Mouse (Mus musculus): ENCODE measurements around the gene Gm12216. TPM values are rescaled to one million over a fixed set of nuclear protein-coding genes. Genes with fewer than 3 reads are reported as not detected.

Gene Gm12216
- total and polyA plus RNA-seq, 3 experiments: not detected

DNA sequence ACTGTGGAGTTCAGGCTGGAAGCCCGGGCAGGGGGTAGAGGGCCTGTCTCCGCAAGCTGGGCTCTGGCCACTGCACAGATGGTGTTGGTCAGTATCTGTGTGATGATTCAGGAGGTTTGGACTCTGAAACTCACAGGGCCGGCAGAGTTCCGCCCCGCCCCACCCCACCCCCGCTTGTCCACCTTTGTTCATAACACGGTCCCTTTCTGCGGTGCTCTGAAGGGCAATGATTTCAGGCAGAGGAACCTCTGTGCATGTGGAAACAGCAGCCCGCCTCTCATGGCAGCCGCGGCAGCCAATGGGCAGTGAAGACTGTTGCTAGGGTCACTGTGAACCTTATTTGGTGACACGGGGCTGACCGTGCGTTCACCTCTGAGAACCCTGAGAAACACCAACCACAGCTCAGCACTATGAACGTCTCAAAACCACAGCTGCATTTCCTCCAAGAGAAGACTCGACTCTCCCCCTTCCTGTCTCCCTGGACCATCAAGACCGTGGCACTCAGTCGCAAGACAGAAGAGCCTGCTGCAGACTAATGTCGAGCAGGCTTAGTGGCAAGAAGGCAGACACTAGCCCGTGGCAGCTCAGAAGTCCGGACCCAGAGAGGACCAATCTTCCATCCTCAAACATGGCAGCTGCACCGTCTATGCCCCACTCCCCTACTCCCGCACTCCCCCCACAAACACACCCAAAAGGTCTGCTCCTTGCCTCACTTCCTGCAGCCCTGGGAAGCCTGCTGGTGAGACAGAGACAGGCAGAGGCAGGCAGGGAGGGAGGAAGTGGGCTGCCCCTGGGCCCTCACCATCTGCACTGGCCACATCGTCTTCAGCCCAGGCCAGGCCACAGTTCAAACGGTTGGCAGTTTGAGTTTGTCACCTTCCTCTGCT lies 64.1 kb downstream of the Gm12216 start:
- TF ChIP-seq ELF1 (IDR thresholded peaks at IDR 0.05; ENCODE audit: low read depth, low read length) (no peak), GABPA (IDR thresholded peaks at IDR 0.05; ENCODE audit: low read depth, low read length) (no peak), CHD2 (IDR thresholded peaks at IDR 0.05; ENCODE audit: low read length) (no peak), ZNF384 (IDR thresholded peaks at IDR 0.05; ENCODE audit: low read depth, low read length) (no peak), MAX (IDR thresholded peaks at IDR 0.05; ENCODE audit: low read length) (no peak), TBP (IDR thresholded peaks at IDR 0.05; ENCODE audit: low read depth, low read length) (no peak), CHD1 (IDR thresholded peaks at IDR 0.05; ENCODE audit: low read depth, low read length) (no peak), SMC3 (IDR thresholded peaks at IDR 0.05; ENCODE audit: low read depth, low read length) (no peak), UBTF (IDR thresholded peaks at IDR 0.05; ENCODE audit: borderline replicate concordance, insufficient read depth, low read depth, low read length) (no peak), MEF2A (IDR thresholded peaks at IDR 0.05; ENCODE audit: extremely low read depth, insufficient replicate concordance, low read depth, low read length, poor library complexity, severe bottlenecking) (no peak), MYC (IDR thresholded peaks at IDR 0.05; ENCODE audit: low read depth, low read length) (no peak), USF1 (IDR thresholded peaks at IDR 0.05; ENCODE audit: low read depth, low read length) (no peak), GATA1 (IDR thresholded peaks at IDR 0.05; ENCODE audit: low read depth, low read length) (no peak), ZC3H11A (IDR thresholded peaks at IDR 0.05; ENCODE audit: low read depth, low read length) (no peak), MXI1 (IDR thresholded peaks at IDR 0.05; ENCODE audit: low read depth, low read length) (no peak), POLR2AphosphoS5 (IDR thresholded peaks at IDR 0.05; ENCODE audit: borderline replicate concordance, low read depth, low read length) (no peak), JUND (IDR thresholded peaks at IDR 0.05; ENCODE audit: low read depth, low read length) (no peak), KAT2A (conservative IDR thresholded peaks at IDR 0.05; ENCODE audit: low read depth, low read length) (no peak), TAL1 (IDR thresholded peaks at IDR 0.05; ENCODE audit: low read length) (no peak), USF2 (IDR thresholded peaks at IDR 0.05; ENCODE audit: borderline replicate concordance in 1 of 2, insufficient read depth in 1 of 2, low read depth in 1 of 2, low read length in 2 of 2) (no peak)
- Histone ChIP-seq H3K27me3 (ENCODE audit: control insufficient read depth in 1 of 2, insufficient read depth in 2 of 2, low read length in 2 of 2) (no peaks in the 10 kb centered on the region; a peak in 2 of 4 replicates), H3K4me1 (ENCODE audit: control insufficient read depth in 1 of 2, insufficient read depth in 2 of 2, low read length in 2 of 2) (no peaks in the 10 kb centered on the region), H3K9ac (ENCODE audit: control insufficient read depth, low read depth, low read length, poor library complexity, severe bottlenecking) (no peak overlapping the region), H3K79me2 (ENCODE audit: control insufficient read depth, insufficient read depth, low read length, poor library complexity) (no peaks in the 10 kb centered on the region), H3K27ac (ENCODE audit: control insufficient read depth, low read depth, low read length) (no peak overlapping the region), H3K4me3 (ENCODE audit: control insufficient read depth in 1 of 2, insufficient read depth in 1 of 2, low read depth in 2 of 2, low read length in 2 of 2) (no peak overlapping the region), H3K9me3 (replicated peaks; ENCODE audit: insufficient read depth, low read length) (no peaks in the 10 kb centered on the region), H3K36me3 (ENCODE audit: control insufficient read depth in 1 of 2, insufficient read depth in 2 of 2, low read length in 2 of 2) (no peaks in the 10 kb centered on the region)
- DNase-seq (ENCODE audit: low read depth, low spot score): no peak
